In genomic region chr11:105373881-105374280, GRCm38 (mm10) we compare ENCODE assay signal across 20 mouse cellular contexts.
DNase-seq lines count a peak whose midpoint lies in the region; ATAC-seq lines count a peak whose summit lies in the region.
"Had no signal": no experiment of that assay in that cellular context is flagged by ENCODE, and none has a peak within 500 bp of the region (broad histone marks: within the 10 kb centered on the region; RNA-seq: fewer than 3 reads in every experiment).

No protein-coding gene starts in this region.

- H3K9me3 ChIP-seq in heart, embryonic 13.5 days = no peaks in the 10 kb centered on the region
- H3K9me3 ChIP-seq in liver, embryonic 12.5 days (replicated peaks) = no peaks in the 10 kb centered on the region
- H3K9me3 ChIP-seq: embryonic facial prominence, embryonic 15.5 days; forebrain, embryonic 10.5 days; G1E; limb, embryonic 13.5 days; midbrain, embryonic 13.5 days; neural tube, embryonic 15.5 days had no signal

- peaks cover 43% of the 10 kb centered on the region for H3K4me1 ChIP-seq in heart, embryonic 13.5 days
- H3K4me1 ChIP-seq in liver, embryonic 12.5 days = peaks cover 45% of the 10 kb centered on the region
- H3K4me1 ChIP-seq: embryonic facial prominence, embryonic 15.5 days; limb, embryonic 13.5 days; midbrain, embryonic 13.5 days; neural tube, embryonic 15.5 days had no signal

- no peak for DNase-seq in heart, postnatal 14 days
- no peak for DNase-seq in liver
- peak; percentile 62 for DNase-seq in kidney, adult 9 months
- no peak for DNase-seq in layer of hippocampus, adult 11-12 months (ENCODE audit: low spot score)
- no peak for DNase-seq in frontal cortex, adult 2 months (ENCODE audit: extremely low spot score in 1 of 2, low spot score in 1 of 2)
- DNase-seq: cerebellum, postnatal 10 days; lung, embryonic 14.5 days; thymus, postnatal 14 days had no signal

- 46% methylated on average over 8 of the region's 8 CpGs for WGBS in heart, embryonic 13.5 days
- WGBS in liver, embryonic 12.5 days (ENCODE audit: insufficient replicate concordance) = 59% methylated on average over 8 of the region's 8 CpGs

- ATAC-seq in heart, embryonic 13.5 days (ENCODE audit: extremely low read depth, insufficient number of reproducible peaks, low FRiP score, low TSS enrichment) = no peak
- ATAC-seq in liver, embryonic 12.5 days = no peak
- ATAC-seq: hindbrain, postnatal 0 days; midbrain, embryonic 13.5 days had no signal

- H3K27ac ChIP-seq in heart, embryonic 13.5 days (replicated peaks) = peak overlapping the region; percentile 81
- peak overlapping the region; percentile 70 for H3K27ac ChIP-seq in liver, embryonic 12.5 days
- H3K27ac ChIP-seq: embryonic facial prominence, embryonic 15.5 days; forebrain, embryonic 10.5 days; hindbrain, postnatal 0 days; kidney, postnatal 0 days; limb, embryonic 13.5 days; macrophage; midbrain, embryonic 13.5 days; neural tube, embryonic 15.5 days had no signal

- no peaks in the 10 kb centered on the region for H3K27me3 ChIP-seq in heart, embryonic 13.5 days (replicated peaks)
- 0 out of 2 replicates have a peak, but pooled peaks cover 4% of the 10 kb centered on the region for H3K27me3 ChIP-seq in liver, embryonic 12.5 days (replicated peaks)
- H3K27me3 ChIP-seq: embryonic facial prominence, embryonic 15.5 days; midbrain, embryonic 13.5 days; neural tube, embryonic 15.5 days had no signal

- H3K4me3 ChIP-seq in heart, embryonic 13.5 days = no peak overlapping the region
- H3K4me3 ChIP-seq in liver, embryonic 12.5 days = no peak overlapping the region
- H3K4me3 ChIP-seq: embryonic facial prominence, embryonic 15.5 days; forebrain, embryonic 10.5 days; limb, embryonic 13.5 days; midbrain, embryonic 13.5 days; myocyte; neural tube, embryonic 15.5 days had no signal

- H3K36me3 ChIP-seq in heart, embryonic 13.5 days = no peaks in the 10 kb centered on the region
- H3K36me3 ChIP-seq in liver, embryonic 12.5 days = no peaks in the 10 kb centered on the region
- H3K36me3 ChIP-seq: embryonic facial prominence, embryonic 15.5 days; forebrain, embryonic 10.5 days; G1E; limb, embryonic 13.5 days; midbrain, embryonic 13.5 days; neural tube, embryonic 15.5 days had no signal

- intact Hi-C loops in heart, postnatal 14 days (cut with DNase I) = no loop called here

- H3K4me2 ChIP-seq in heart, embryonic 13.5 days = no peak overlapping the region
- H3K4me2 ChIP-seq in liver, embryonic 12.5 days = peak overlapping the region; percentile 37; the same call in 1 of the 2 replicates
- H3K4me2 ChIP-seq: embryonic facial prominence, embryonic 15.5 days; limb, embryonic 13.5 days; lung, embryonic 14.5 days; midbrain, embryonic 13.5 days; neural tube, embryonic 15.5 days had no signal

- H3K9ac ChIP-seq in heart, embryonic 13.5 days = no peak overlapping the region
- H3K9ac ChIP-seq in liver, embryonic 12.5 days = no peak overlapping the region
- H3K9ac ChIP-seq: embryonic facial prominence, embryonic 15.5 days; limb, embryonic 13.5 days; lung, embryonic 14.5 days; midbrain, embryonic 13.5 days; neural tube, embryonic 15.5 days had no signal
